Mouse (Mus musculus) E14TG2a.4 (cell line): ENCODE data around the gene Gm49369.

Experiments used
- H3K27me3 ChIP-seq: 2 replicates; pipeline ENCODE4 v1.6.1; 2014; ENCODE audit warnings: low read length, control low read depth; ENCODE audit not compliant: insufficient read depth
- H3K36me3 ChIP-seq: 2 replicates; pipeline ENCODE4 v1.6.1; 2014; ENCODE audit warnings: low read length, control low read depth; ENCODE audit not compliant: insufficient read depth
- H3K4me1 ChIP-seq: replicated peaks from 2 replicates; pipeline ENCODE4 v1.6.1; 2014; ENCODE audit warnings: low read depth, low read length, control low read depth
- H3K4me3 ChIP-seq: replicated peaks from 2 replicates; pipeline ENCODE4 v1.5.1; 2014; ENCODE audit warnings: mild to moderate bottlenecking, low read length
- H3K9me3 ChIP-seq: 2 replicates; pipeline ENCODE4 v1.6.1; 2014; ENCODE audit warnings: low read length, control low read depth
- CTCF ChIP-seq: conservative IDR thresholded peaks from 2 replicates; pipeline ENCODE4 v1.5.1; 2014; ENCODE audit warnings: low read length
- NANOG ChIP-seq: IDR thresholded peaks from 2 replicates; pipeline ENCODE4 v1.6.1; 2014; ENCODE audit warnings: borderline replicate concordance, low read length, mixed read lengths
- POU5F1 ChIP-seq: IDR thresholded peaks from 2 replicates; pipeline ENCODE4 v1.6.1; 2014; ENCODE audit warnings: low read length, borderline replicate concordance

The Gm49369 gene

GRCm38 (mm10) chr7:142391108-142391507 is 8.6 kb upstream of the Gm49369 start:
- peaks cover 5% of the 10 kb centered on the region for H3K36me3 ChIP-seq
- H3K27me3 ChIP-seq, result peaks cover 10% of the 10 kb centered on the region
- peaks cover 41% of the 10 kb centered on the region for H3K4me1 ChIP-seq
- no peak for TF ChIP-seq CTCF
- no peak for TF ChIP-seq NANOG
- TF ChIP-seq POU5F1, result no peak
- no peaks in the 10 kb centered on the region for H3K9me3 ChIP-seq
- H3K4me3 ChIP-seq, result no peak overlapping the region

GRCm38 (mm10) chr7:142389961-142390650 is 7.6 kb upstream of the Gm49369 start:
- TF ChIP-seq POU5F1, result no peak
- no peak for TF ChIP-seq CTCF
- TF ChIP-seq NANOG, result no peak
- Histone ChIP-seq H3K36me3 (peaks cover 15% of the 10 kb centered on the region), H3K4me1 (peaks cover 51% of the 10 kb centered on the region), H3K9me3 (no peaks in the 10 kb centered on the region), H3K4me3 (no peak overlapping the region), H3K27me3 (peaks cover 5% of the 10 kb centered on the region)

- peaks cover 61% of the 10 kb centered on the region for H3K4me1 ChIP-seq
- no peak for TF ChIP-seq NANOG
- no peak for TF ChIP-seq CTCF
- no peak for TF ChIP-seq POU5F1
- H3K4me3 ChIP-seq, result no peak overlapping the region
- peaks cover 29% of the 10 kb centered on the region for H3K36me3 ChIP-seq
- no peaks in the 10 kb centered on the region for H3K9me3 ChIP-seq
- no peaks in the 10 kb centered on the region for H3K27me3 ChIP-seq
Measured at GRCm38 (mm10) chr7:142388740-142389139, 6.3 kb upstream of the Gm49369 start.

GRCm38 (mm10) chr7:142388198-142388597 is 5.7 kb upstream of the Gm49369 start:
- Histone ChIP-seq H3K4me3 (peak overlapping the region; percentile 21; the same call in 1 of the 2 replicates), H3K9me3 (no peaks in the 10 kb centered on the region), H3K4me1 (peaks cover 56% of the 10 kb centered on the region), H3K36me3 (peaks cover 34% of the 10 kb centered on the region), H3K27me3 (no peaks in the 10 kb centered on the region)
- no peak for TF ChIP-seq POU5F1
- TF ChIP-seq CTCF, result no peak
- TF ChIP-seq NANOG, result no peak

GRCm38 (mm10) chr7:142387419-142388148 is 5.1 kb upstream of the Gm49369 start, which contains the start of gene Ctsd:
Ctsd (minus strand) TSS chr7:142388038.
- no peaks in the 10 kb centered on the region for H3K27me3 ChIP-seq
- peaks cover 40% of the 10 kb centered on the region for H3K36me3 ChIP-seq
- no peak for TF ChIP-seq NANOG
- TF ChIP-seq CTCF, result no peak
- no peak for TF ChIP-seq POU5F1
- no peaks in the 10 kb centered on the region for H3K9me3 ChIP-seq
- peaks cover 50% of the 10 kb centered on the region for H3K4me1 ChIP-seq
- peak within 1 kb of the TSS; percentile 93 for H3K4me3 ChIP-seq

- Histone ChIP-seq H3K4me1 (peaks cover 47% of the 10 kb centered on the region), H3K9me3 (no peaks in the 10 kb centered on the region), H3K4me3 (peak overlapping the region; percentile 93), H3K27me3 (no peaks in the 10 kb centered on the region), H3K36me3 (peaks cover 49% of the 10 kb centered on the region)
- TF ChIP-seq POU5F1 (no peak), CTCF (no peak), NANOG (no peak)
Measured at GRCm38 (mm10) chr7:142386621-142387201, 4.2 kb upstream of the Gm49369 start.

GRCm38 (mm10) chr7:142385742-142386403 is 3.4 kb upstream of the Gm49369 start:
- H3K4me1 ChIP-seq, result peaks cover 54% of the 10 kb centered on the region
- peaks cover 57% of the 10 kb centered on the region for H3K36me3 ChIP-seq
- no peaks in the 10 kb centered on the region for H3K9me3 ChIP-seq
- no peaks in the 10 kb centered on the region for H3K27me3 ChIP-seq
- TF ChIP-seq POU5F1 (no peak), CTCF (no peak), NANOG (no peak)
- peak overlapping the region; percentile 93 for H3K4me3 ChIP-seq

GRCm38 (mm10) chr7:142384306-142384705 is 1.8 kb upstream of the Gm49369 start:
- peaks cover 73% of the 10 kb centered on the region for H3K36me3 ChIP-seq
- no peak overlapping the region for H3K4me3 ChIP-seq
- TF ChIP-seq NANOG, result no peak
- TF ChIP-seq CTCF, result no peak
- no peaks in the 10 kb centered on the region for H3K9me3 ChIP-seq
- no peaks in the 10 kb centered on the region for H3K27me3 ChIP-seq
- peaks cover 69% of the 10 kb centered on the region for H3K4me1 ChIP-seq
